Mouse (Mus musculus) C2C12 (cell line): ENCODE data around the gene Gm20388.

Experiments used
- CTCF ChIP-seq: IDR thresholded peaks from one replicate; pipeline ENCODE4 v1.5.1; 2011; ENCODE audit not compliant: control insufficient read depth, insufficient read depth, insufficient read length
- USF1 ChIP-seq: IDR thresholded peaks from one replicate; pipeline ENCODE4 v1.6.1; 2011; ENCODE audit warnings: low read depth, mild to moderate bottlenecking, control low read depth, moderate library complexity

DNA sequence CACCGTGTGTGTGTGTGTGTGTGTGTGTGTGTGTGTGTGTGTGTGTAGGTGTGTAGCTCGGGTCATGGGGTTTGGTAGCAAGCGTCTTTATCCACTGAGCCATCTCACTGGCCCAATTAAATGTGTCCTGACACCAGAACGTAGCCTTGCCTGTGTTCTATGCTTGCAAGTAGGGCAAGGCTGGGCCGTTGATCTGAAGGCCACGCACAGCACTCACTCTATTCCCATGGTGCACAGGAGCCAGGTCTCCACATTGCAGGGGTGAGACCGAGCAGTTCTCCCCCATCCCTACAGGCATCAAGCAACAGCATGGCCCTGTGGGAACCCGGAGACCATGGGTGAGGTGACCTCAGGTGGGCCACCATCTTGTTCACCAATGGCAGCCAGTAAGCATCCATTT lies 511.6 kb downstream of the Gm20388 start:
- TF ChIP-seq CTCF, result no peak
- TF ChIP-seq USF1, result no peak
